Mouse (Mus musculus) midbrain, embryonic 15.5 days (tissue): ENCODE measurements around the gene Gng8. TPM values are rescaled to one million over a fixed set of nuclear protein-coding genes. Genes with fewer than 3 reads are reported as not detected.

Experiments
- ATAC-seq: fragments of 200-750 bp; cut with Nextera tagmentation; replicated peaks from 2 replicates; pipeline ENCODE4 v1.8.0; 2017; ENCODE audit warnings: moderate TSS enrichment
- H3K27ac ChIP-seq: fragments of 300-500 bp; sonication (generic); 2 replicates; pipeline ENCODE4 v1.5.1; 2015; ENCODE audit warnings: mild to moderate bottlenecking, inconsistent platforms
- H3K27me3 ChIP-seq: fragments of 300-500 bp; sonication (generic); replicated peaks from 2 replicates; pipeline ENCODE4 v1.6.1; 2015; ENCODE audit warnings: inconsistent platforms
- H3K36me3 ChIP-seq: fragments of 300-500 bp; sonication (generic); replicated peaks from 2 replicates; pipeline ENCODE4 v1.6.1; 2015; ENCODE audit warnings: inconsistent platforms
- H3K4me1 ChIP-seq: fragments of 300-500 bp; sonication (generic); 2 replicates; pipeline ENCODE4 v1.6.1; 2015; ENCODE audit warnings: inconsistent platforms
- H3K4me2 ChIP-seq: fragments of 300-500 bp; sonication (generic); 2 replicates; pipeline ENCODE4 v1.6.1; 2015; ENCODE audit warnings: inconsistent platforms, mild to moderate bottlenecking, moderate library complexity
- H3K4me3 ChIP-seq: fragments of 300-500 bp; sonication (generic); 2 replicates; pipeline ENCODE4 v1.5.1; 2015; ENCODE audit warnings: mild to moderate bottlenecking, inconsistent platforms
- H3K9ac ChIP-seq: fragments of 300-500 bp; sonication (generic); 2 replicates; pipeline ENCODE4 v1.6.1; 2015; ENCODE audit warnings: mild to moderate bottlenecking, inconsistent platforms
- H3K9me3 ChIP-seq: fragments of 300-500 bp; sonication (generic); 2 replicates; pipeline ENCODE4 v1.6.1; 2016; ENCODE audit warnings: inconsistent platforms
- WGBS: fragments of 180-500 bp; shearing (Covaris S2); methylation state at CpG from one replicate; pipeline ENCODE4 v1.1.7; 2015; ENCODE audit warnings: mixed read lengths; 5-methylcytosine and 5-hydroxymethylcytosine counted together
- polyA plus RNA-seq: library from polyadenylated mRNA; unstranded; fragments of >200 nt; fragmentation: Nextera tagmentation; extraction: Ambion mirVana; gene quantifications from 2 replicates; pipeline ENCODE4 v1.2.1, GENCODE M21; 2015

Gene Gng8
- polyA plus RNA-seq, 1 experiment from 2014 or later, result 9.7 TPM

DNA sequence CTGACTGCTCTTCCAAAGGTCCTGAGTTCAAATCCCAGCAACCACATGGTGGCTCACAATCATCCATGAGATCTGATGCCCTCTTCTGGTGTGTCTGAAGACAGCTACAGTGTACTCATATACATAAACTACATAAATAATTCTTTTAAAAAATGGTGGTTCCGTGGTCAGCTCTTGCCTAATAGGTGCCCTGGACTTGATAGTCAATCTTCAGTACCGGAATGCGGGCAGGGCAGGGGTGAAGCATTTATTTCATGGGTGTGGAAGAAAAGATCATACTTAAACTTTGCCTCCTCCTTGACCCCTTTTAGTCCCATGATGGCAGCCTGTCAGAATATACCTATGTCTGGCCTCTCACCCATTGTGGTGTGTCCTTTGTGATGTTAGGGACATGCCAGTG, 20.3 kb downstream of the Gng8 start:
- H3K4me2 ChIP-seq, result no peak overlapping the region
- no peak for ATAC-seq
- no peak overlapping the region for H3K27ac ChIP-seq
- no peak overlapping the region for H3K4me3 ChIP-seq
- no peaks in the 10 kb centered on the region for H3K9me3 ChIP-seq
- H3K27me3 ChIP-seq, result no peaks in the 10 kb centered on the region
- H3K36me3 ChIP-seq, result peaks cover 22% of the 10 kb centered on the region; the same call in 1 of the 2 replicates
- no peak overlapping the region for H3K9ac ChIP-seq
- H3K4me1 ChIP-seq, result no peaks in the 10 kb centered on the region
- 95% methylated on average over 3 of the region's 3 CpGs for WGBS

DNA sequence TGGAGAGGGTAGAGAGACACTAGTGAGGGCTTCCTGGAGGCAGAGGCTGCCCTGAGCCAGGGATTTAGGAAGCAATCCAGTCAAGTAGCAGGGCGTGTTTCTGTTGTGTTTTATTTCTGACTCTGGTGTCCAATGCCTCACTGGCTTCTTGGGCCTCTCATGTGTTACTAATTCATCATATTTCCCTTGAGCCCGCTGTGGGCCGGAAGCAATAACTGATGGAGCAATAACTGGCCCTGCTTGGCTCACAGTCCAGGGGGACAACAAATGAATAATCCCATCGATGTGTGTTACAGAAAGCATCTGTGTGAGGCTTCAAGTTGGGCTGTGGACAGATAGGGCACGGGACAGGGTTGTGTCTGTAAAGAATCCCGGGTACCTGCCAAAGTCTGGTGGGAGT, 20.8 kb downstream of the Gng8 start:
- Histone ChIP-seq H3K9me3 (no peaks in the 10 kb centered on the region), H3K27ac (no peak overlapping the region), H3K4me2 (no peak overlapping the region), H3K27me3 (no peaks in the 10 kb centered on the region), H3K4me1 (no peaks in the 10 kb centered on the region), H3K36me3 (peaks cover 26% of the 10 kb centered on the region; the same call in 1 of the 2 replicates), H3K9ac (no peak overlapping the region), H3K4me3 (no peak overlapping the region)
- 70% methylated on average over 6 of the region's 6 CpGs for WGBS
- ATAC-seq, result no peak

DNA sequence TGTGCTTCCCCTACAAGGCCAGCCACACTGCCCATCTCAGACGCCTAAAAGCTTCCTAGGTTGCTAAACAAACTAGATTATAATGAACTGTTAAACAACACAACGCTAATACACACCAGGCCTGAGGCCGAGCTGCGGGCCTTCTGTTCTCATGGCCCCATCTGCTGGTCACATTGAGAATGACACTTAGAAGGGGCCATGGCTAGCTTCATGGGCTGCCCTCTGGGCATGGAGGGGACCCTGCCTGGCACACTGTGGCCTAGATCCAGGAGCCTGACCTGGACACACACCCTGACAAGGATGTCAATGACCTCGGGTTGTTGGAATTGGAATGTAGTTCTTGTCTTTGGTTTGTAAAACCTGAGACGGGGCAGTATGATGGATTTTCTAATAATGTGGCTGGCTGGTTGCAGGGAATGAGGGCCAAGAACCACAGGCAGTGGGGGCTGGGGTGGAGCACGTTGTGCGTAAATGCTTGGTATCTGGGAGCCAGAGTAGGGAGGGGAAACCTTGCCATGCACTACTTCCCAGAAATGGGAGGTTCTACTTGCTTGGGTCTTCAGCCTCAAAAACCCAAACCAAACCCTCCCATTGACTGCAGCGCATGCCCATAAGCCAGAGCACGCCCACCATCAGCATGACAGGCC, 22.3 kb downstream of the Gng8 start:
- no peaks in the 10 kb centered on the region for H3K9me3 ChIP-seq
- ATAC-seq, result peak; percentile 33
- no peak overlapping the region for H3K4me3 ChIP-seq
- H3K4me2 ChIP-seq, result no peak overlapping the region
- peak overlapping the region; percentile 18; the same call in 1 of the 2 replicates for H3K27ac ChIP-seq
- H3K4me1 ChIP-seq, result peaks cover 9% of the 10 kb centered on the region
- no peaks in the 10 kb centered on the region for H3K27me3 ChIP-seq
- no peak overlapping the region for H3K9ac ChIP-seq
- peaks cover 36% of the 10 kb centered on the region for H3K36me3 ChIP-seq
- 38% methylated on average over 10 of the region's 10 CpGs for WGBS

DNA sequence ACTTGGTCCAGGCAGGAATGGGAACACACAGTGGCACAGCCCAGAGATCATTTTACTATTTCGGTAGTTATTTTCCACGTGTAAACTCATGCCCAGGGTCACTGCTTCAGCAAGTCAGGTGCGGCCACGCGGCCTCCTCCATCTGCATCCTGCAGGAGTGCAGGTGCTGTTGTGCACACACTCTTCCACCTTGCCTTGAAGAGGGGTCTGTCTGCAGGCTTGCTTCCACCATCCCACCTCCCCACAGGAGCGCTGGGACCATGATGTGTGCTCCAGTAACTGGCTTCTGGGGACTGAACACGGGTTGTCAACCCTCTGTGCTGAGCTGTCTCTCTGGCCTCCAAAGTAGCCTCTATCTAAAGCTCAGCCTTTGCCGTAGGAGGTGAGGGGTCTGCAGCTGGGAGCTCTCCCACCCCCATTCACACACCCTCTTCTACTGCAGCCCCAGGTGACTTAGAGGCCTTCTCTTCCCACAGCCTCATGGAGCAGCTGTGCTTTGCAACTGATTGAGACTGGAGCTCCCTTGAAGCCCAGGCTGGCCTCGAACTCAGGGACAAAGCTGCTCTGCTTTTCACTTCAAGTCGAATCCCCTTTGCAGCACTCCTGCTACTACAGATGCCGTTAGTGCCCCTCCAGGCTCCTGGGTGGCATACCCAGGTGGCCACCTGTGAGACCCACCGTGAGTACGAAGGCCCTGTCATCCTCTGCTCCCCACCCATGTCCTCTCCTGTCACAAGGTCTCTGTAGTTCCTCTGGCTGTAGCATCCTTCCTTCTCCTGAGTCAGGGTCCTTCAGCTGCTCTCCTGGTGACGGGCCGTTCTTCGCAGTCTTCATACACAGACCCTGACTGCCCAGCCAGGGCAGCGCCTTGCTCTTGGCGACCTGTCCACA, 23.1 kb downstream of the Gng8 start:
- H3K4me3 ChIP-seq, result no peak overlapping the region
- H3K9ac ChIP-seq, result no peak overlapping the region
- H3K27me3 ChIP-seq, result no peaks in the 10 kb centered on the region
- 85% methylated on average over 18 of the region's 18 CpGs for WGBS
- H3K27ac ChIP-seq, result peak overlapping the region; percentile 18; the same call in 1 of the 2 replicates
- peaks cover 36% of the 10 kb centered on the region for H3K36me3 ChIP-seq
- H3K9me3 ChIP-seq, result no peaks in the 10 kb centered on the region
- no peak overlapping the region for H3K4me2 ChIP-seq
- peaks cover 17% of the 10 kb centered on the region for H3K4me1 ChIP-seq
- no peak; the same call in 1 of the 2 replicates for ATAC-seq

DNA sequence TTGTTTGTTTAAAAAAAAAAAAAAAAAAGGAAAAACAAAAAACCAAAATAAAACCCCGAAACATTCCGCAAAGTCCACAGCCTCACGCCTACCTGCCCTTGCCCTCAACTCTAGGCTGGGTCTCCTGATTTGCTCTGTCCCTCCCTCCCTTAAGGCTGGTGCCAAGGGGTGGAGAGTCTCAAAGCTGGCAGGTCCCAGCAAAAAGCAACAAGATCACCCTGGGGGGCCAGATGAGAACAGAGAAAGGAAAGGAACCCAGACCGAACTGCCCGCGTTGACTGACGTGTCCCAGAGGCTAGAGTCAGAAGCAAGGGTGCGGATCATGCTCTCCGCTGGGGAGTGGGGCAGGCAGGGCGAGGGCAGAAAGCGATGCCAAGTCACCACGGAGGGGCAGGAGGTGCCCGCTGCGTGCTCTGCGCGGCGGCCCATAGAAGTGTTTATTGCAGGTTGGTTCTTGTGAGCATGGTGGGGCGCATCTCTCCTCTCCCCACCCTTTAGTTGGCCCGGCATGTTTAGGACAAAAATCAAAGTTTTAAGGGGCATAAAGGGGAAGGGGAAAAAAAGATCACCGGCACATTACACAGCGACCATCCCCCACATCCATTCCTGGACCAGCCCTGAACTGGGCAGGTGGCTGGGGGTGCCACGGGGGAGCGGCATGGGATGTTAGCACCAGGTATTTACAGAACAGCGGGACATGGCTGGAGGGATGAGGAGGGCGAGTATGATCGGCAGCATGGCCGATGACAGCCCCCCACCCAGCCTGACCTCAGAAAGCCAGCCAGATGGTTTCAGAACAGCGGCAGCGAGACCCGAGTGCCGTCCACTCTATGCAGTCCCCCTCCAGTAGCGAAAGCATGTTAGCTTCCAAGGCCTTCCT, 24.1 kb downstream of the Gng8 start:
- Histone ChIP-seq H3K9me3 (no peaks in the 10 kb centered on the region), H3K4me1 (peaks cover 27% of the 10 kb centered on the region), H3K4me2 (no peak overlapping the region), H3K9ac (no peak overlapping the region), H3K27ac (no peak overlapping the region), H3K36me3 (peaks cover 36% of the 10 kb centered on the region), H3K4me3 (no peak overlapping the region), H3K27me3 (no peaks in the 10 kb centered on the region)
- 91% methylated on average over 32 of the region's 32 CpGs for WGBS
- no peak for ATAC-seq

DNA sequence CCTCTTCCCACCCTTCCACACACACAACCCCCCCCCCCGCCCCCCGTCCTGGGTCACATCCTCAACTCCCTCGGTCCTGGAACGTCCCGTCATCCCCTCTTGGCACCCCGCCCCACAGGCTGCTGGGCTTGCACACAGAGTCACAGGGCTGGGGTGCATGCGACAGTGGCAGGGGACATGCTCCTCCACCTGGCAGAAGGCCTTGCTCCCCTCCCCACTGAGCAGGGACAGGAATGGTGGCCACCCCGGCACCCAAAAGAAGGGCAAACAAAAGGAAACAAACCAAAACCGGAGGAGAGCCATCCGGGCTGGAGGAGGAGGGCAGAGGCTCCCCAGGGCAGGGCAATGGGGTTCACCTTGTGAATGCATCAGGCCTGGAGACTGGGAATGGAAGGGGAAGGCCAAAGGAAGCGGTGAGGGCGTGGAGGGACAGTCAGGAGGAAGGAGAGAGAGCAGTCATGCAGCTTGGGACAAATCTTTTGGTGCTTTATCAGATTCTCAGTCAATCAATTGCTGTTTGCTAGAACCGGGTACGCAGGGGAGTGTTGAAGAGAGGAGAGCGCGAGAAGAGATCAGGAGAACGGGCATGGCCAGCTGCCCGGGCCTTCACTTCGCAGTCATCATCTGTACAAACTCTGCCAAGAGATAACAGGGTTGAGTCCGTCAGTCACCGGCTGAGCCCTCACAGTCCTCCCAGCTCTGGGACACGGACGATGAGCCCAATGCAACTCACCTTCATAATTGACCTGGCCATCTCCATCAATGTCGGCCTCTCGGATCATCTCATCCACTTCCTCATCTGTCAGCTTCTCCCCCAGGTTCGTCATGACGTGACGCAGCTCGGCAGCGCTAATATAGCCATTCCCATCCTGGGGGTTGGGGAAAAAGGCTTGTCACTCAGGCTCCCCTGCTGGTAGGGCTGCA, 25.0 kb downstream of the Gng8 start:
- no peak for ATAC-seq
- Histone ChIP-seq H3K4me1 (peaks cover 36% of the 10 kb centered on the region), H3K27ac (no peak overlapping the region), H3K4me3 (no peak overlapping the region), H3K27me3 (no peaks in the 10 kb centered on the region), H3K36me3 (peaks cover 36% of the 10 kb centered on the region), H3K9ac (no peak overlapping the region), H3K4me2 (no peak overlapping the region), H3K9me3 (no peaks in the 10 kb centered on the region)
- WGBS, result 81% methylated on average over 30 of the region's 30 CpGs

DNA sequence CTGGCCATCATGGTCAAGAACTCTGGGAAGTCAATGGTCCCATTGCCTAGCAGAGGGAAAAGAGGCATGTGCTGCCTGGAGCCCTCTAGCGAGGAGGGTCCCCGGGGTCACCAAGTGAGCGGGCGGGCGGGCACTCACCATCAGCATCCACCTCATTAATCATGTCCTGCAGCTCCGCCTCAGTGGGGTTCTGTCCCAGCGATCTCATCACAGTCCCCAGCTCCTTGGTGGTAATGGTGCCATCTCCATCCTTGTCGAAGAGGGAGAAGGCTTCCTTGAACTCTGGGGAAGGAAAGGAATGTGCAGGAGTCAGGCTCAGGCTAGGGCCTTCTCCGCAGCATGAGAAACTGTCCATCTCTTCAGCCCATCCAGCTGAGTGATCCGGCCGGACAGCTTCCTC, 25.9 kb downstream of the Gng8 start:
- H3K4me2 ChIP-seq, result no peak overlapping the region
- H3K9me3 ChIP-seq, result no peaks in the 10 kb centered on the region
- no peak for ATAC-seq
- H3K4me1 ChIP-seq, result peaks cover 45% of the 10 kb centered on the region
- H3K9ac ChIP-seq, result no peak overlapping the region
- 80% methylated on average over 11 of the region's 11 CpGs for WGBS
- no peak overlapping the region for H3K4me3 ChIP-seq
- H3K27me3 ChIP-seq, result no peaks in the 10 kb centered on the region
- no peak overlapping the region for H3K27ac ChIP-seq
- H3K36me3 ChIP-seq, result peaks cover 36% of the 10 kb centered on the region

DNA sequence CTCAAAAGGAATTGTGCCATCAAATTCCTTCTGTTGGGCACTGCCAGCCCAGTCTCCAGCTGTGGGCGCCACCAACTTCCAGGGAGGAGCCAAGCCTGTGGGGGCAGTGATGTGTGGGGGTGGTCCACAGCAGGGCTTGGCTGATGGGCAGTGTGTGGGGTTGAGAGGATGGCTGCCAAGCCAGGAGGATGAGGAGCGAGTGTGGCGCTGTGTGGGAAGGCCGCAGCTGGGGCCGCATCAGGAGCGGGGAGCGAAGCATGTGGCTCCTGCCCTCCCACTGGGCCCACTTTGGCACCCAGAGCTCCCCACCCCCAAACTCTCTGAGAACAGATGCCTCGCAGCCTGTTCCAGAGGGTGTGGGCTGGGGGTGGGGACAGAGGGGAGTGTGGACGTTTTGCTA, 26.4 kb downstream of the Gng8 start:
- no peak overlapping the region for H3K27ac ChIP-seq
- ATAC-seq, result no peak
- H3K4me1 ChIP-seq, result peaks cover 48% of the 10 kb centered on the region
- H3K4me3 ChIP-seq, result no peak overlapping the region
- no peaks in the 10 kb centered on the region for H3K27me3 ChIP-seq
- no peaks in the 10 kb centered on the region for H3K9me3 ChIP-seq
- no peak overlapping the region for H3K9ac ChIP-seq
- H3K36me3 ChIP-seq, result peaks cover 36% of the 10 kb centered on the region
- H3K4me2 ChIP-seq, result no peak overlapping the region
- WGBS, result 77% methylated on average over 9 of the region's 9 CpGs

DNA sequence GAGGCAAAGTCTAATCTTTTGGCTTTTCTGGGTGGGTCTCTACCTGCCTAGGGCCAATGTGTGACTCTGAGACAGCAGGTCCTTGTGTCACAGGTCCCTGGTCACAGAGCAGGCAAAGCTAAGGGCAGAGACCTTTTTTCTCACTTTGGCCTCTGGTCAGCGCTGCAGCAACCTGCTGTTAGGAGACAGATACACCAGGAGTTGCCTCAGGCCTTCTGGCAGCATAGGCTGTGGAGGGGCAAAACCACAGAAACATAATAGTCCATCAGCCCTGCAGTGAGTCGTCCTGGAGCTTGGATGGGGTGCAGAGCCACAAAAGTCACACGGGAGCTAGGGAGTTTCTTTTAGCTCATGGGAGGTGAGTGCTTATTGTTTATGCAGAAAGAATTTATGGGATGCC, 27.1 kb downstream of the Gng8 start:
- H3K36me3 ChIP-seq, result peaks cover 36% of the 10 kb centered on the region
- no peak overlapping the region for H3K4me3 ChIP-seq
- no peak overlapping the region for H3K9ac ChIP-seq
- ATAC-seq, result no peak
- H3K4me2 ChIP-seq, result no peak overlapping the region
- no peak overlapping the region for H3K27ac ChIP-seq
- WGBS, result 80% methylated on average over 3 of the region's 3 CpGs
- H3K9me3 ChIP-seq, result no peaks in the 10 kb centered on the region
- H3K4me1 ChIP-seq, result peaks cover 48% of the 10 kb centered on the region
- H3K27me3 ChIP-seq, result no peaks in the 10 kb centered on the region

DNA sequence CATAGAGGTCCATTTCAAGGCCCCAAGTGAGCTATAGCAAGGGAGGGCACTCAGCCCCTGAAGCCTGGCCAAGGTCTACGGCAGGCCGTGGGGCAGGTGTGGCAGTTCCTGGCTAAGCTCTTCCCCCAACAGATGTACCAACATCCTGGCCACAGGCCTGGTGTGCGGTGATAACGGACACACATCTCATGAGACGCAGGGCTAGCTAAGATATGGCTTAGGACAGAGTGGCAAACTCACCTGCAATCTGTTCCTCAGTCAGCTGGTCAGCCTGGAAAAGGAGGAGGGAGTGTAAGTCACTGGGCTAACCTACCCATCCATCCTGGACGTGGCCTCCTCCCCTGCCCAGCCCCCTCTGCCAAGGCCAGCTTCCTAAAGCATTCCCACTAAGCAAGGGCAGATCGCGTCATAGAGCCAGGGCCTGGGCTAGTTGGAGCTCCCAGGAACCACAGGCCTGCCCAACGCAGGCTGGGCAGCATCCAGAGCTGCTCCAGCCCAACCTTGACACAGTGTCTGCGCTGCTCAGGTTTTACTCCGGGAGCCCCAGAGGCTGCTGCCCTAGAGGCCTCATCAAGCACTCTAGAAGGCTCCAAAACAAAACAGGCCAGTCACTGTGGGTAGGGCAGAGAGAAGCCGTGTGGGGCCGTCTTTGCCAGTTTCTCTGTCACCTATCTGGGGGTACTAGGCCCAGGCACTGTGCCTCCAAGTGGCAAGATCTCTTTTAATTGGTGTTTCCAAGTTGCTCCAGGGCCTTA, 28.0 kb downstream of the Gng8 start:
- H3K4me2 ChIP-seq, result peak overlapping the region; percentile 98
- peaks cover 33% of the 10 kb centered on the region for H3K36me3 ChIP-seq
- H3K9me3 ChIP-seq, result no peaks in the 10 kb centered on the region
- peaks cover 48% of the 10 kb centered on the region for H3K4me1 ChIP-seq
- no peaks in the 10 kb centered on the region for H3K27me3 ChIP-seq
- peak overlapping the region; percentile 49; the same call in 1 of the 2 replicates for H3K27ac ChIP-seq
- ATAC-seq, result no peak
- peak overlapping the region; percentile 27 for H3K9ac ChIP-seq
- 82% methylated on average over 13 of the region's 13 CpGs for WGBS
- H3K4me3 ChIP-seq, result peak overlapping the region; percentile 13

DNA sequence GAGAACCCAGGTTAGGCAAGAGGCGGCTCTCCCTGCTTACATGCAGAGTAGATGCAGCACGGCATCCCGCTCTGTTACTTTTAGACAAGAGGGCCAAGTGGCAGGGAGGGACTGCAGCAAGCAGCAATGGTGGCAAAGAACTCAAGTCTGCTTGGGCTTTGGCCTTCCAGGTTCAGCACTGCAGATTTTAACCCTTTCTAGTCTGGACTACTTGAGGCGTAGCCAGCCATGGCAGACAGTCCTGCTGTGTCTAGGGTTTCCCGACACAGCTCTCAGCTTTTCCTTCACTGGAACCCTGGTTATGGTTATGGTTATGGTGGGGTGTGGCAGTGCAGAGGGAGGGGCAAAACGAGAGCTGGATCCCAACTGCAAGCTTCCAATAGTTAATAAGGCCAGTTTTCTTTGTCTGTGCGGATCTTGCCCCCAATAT, 28.6 kb downstream of the Gng8 start:
- peak overlapping the region; percentile 13 for H3K4me3 ChIP-seq
- peak overlapping the region; percentile 27 for H3K9ac ChIP-seq
- ATAC-seq, result no peak
- peak overlapping the region; percentile 49; the same call in 1 of the 2 replicates for H3K27ac ChIP-seq
- H3K36me3 ChIP-seq, result peaks cover 27% of the 10 kb centered on the region
- H3K4me2 ChIP-seq, result peak overlapping the region; percentile 98
- peaks cover 48% of the 10 kb centered on the region for H3K4me1 ChIP-seq
- H3K27me3 ChIP-seq, result no peaks in the 10 kb centered on the region
- WGBS, result 81% methylated on average over 7 of the region's 7 CpGs
- no peaks in the 10 kb centered on the region for H3K9me3 ChIP-seq
